Mouse (Mus musculus): ENCODE results near the gene Prkg1. TPM values are rescaled to one million over a fixed set of nuclear protein-coding genes. Genes with fewer than 3 reads are reported as not detected.
"Not testable (repeated sequence)": the region's sequence is repeated elsewhere in the genome, so short reads cannot be mapped to it uniquely, and the experiment has no call there.

Gene Prkg1
- polyA plus RNA-seq, 1 experiment from 2014 or later, result 2.2 TPM

DNA sequence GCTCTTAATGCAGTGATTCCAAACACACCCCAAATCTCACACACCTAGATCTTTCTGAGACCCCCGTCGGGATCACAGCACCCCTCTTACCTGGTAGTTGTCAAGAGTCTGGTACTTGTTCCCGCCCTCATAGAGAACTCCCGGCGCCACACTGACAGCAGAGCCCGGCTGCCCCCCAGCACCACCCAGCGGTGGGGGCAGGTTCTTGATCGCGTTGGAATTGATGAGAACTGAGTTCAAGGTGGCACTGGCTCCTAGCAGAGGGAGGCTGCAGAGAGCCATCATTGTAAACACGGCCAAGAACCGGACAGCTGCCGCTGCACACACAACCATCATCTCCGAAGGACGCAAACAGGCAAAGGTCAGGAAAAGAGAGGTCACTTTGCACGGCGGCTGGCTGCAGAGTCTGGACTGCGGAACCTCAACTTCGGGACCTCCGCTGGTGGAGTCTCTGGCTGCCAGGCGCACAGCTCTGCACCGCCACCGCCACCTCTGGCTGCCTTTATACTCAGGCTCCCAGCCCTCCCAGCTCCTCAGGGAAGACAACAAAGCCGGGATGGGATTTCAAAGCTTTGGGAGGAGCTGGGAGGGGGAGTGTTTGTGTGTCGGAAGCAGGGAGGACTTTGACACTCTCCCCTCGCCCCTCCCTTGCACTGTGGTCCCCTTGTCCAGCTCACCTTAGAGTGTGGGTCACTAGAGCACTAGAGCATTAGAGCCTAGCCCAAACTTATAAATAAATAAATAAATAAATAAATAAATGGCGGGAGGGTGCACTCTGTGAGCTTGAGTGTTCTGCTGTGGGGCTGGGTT, 1215.6 kb downstream of the Prkg1 start, which contains the start of gene Dkk1:
Gene Dkk1 (minus strand): TSS at position 622 of the 810 bp plus-strand sequence.
- 1% methylated on average over 26 of the region's 26 CpGs for WGBS
- Histone ChIP-seq H3K27me3 (replicated peaks; ENCODE audit: control insufficient read depth, insufficient read depth, low read length) (peaks cover 47% of the 10 kb centered on the region), H3K36me3 (ENCODE audit: control insufficient read depth, insufficient read depth, low read length) (no peaks in the 10 kb centered on the region)

DNA sequence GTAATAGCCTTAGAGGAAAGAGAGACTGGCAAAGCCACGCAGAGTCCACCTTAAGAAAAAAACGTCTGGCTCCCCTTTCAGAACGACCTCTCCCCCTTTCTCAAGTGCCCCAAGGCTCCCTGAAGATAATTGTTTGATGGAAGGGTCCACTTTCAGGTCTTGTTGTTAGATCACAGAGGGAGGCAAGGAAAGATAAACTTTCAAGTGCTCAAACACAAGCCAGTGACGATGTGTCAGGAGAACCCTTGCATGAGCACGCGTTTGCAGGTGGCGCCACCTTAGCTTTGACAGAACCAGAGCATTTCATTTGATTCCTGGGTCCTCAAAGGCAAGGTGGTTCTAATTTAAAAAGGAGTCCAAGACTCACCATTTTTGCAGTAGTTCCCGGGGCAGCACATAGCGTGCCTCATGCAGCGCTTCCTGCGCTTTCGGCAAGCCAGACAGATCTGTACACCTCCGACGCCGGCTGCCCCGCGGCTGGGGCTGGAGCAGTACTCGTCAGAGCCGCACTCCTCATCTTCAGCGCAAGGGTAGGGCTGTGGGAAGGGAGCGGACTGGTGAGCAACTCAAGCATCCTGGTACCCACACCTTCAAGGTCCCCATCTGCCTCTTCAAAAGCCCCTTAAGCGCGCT, 1216.3 kb downstream of the Prkg1 start:
- H3K27me3 ChIP-seq (replicated peaks; ENCODE audit: control insufficient read depth, insufficient read depth, low read length), result peaks cover 47% of the 10 kb centered on the region
- peak overlapping the region; percentile 60 for H3K4me2 ChIP-seq
- H3K9ac ChIP-seq (ENCODE audit: low read depth, low read length), result 0 out of 2 replicates have a peak overlapping the region, but pooled peaks have one; percentile 20
- DNase-seq (ENCODE audit: low spot score) (peak; percentile 35), ATAC-seq (replicated peaks; ENCODE audit: low FRiP score) (no peak)
- 3% methylated on average over 23 of the region's 23 CpGs for WGBS
- H3K4me3 ChIP-seq (ENCODE audit: low read depth, low read length), result peak overlapping the region; percentile 43
- H3K36me3 ChIP-seq (ENCODE audit: control insufficient read depth, insufficient read depth, low read length), result no peaks in the 10 kb centered on the region
- no peaks in the 10 kb centered on the region for H3K4me1 ChIP-seq (replicated peaks; ENCODE audit: control insufficient read depth, insufficient read depth, low read length)
- no peak overlapping the region for H3K27ac ChIP-seq (ENCODE audit: low read depth, low read length)
- no peaks in the 10 kb centered on the region for H3K9me3 ChIP-seq (ENCODE audit: control insufficient read depth, low read length)

More for the DNA sequence above, 1215.6 kb downstream of the Prkg1 start, which contains the start of gene Dkk1:
- DNase-seq (ENCODE audit: low spot score) (peak; percentile 53), ATAC-seq (replicated peaks; ENCODE audit: low FRiP score) (0 out of 2 replicates have a peak, but pooled peaks have one; percentile 31)
- Histone ChIP-seq H3K27ac (ENCODE audit: low read depth, low read length) (no peak within 1 kb of the TSS), H3K4me1 (replicated peaks; ENCODE audit: control insufficient read depth, insufficient read depth, low read length) (no peaks in the 10 kb centered on the region), H3K4me3 (ENCODE audit: low read depth, low read length) (peak within 1 kb of the TSS; percentile 43), H3K4me2 (peak within 1 kb of the TSS; percentile 60), H3K9ac (ENCODE audit: low read depth, low read length) (peak within 1 kb of the TSS; percentile 20; the same call in 1 of the 2 replicates), H3K9me3 (ENCODE audit: control insufficient read depth, low read length) (no peaks in the 10 kb centered on the region)

DNA sequence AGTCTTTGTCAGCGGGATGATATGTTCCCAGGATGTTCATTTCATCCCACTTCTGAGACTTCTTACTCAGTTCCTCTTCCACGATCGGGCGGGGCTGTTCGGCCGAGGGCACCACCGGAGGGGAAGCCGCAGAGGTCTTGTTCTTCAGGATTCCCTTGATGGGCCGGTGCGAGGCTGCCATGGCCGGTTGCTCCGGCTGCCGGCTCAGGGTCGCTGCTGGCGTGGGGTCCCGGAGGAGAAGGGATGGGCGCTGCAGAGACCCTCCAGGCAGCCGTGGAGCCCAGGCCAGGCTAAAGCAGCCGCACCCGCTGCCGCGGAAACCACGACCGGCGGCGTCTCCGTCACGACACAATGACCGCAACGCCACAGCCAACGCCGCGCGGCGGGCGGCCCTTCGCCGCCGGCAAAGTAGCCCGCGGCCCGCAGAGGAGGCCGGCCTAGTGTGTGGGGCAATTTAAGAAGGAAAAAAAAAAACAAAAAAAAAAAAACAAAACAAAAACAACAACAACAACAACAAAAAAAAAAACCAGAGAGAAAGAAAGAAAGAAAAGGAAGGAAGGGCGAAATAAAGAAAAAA, 1225.4 kb downstream of the Prkg1 start:
- Histone ChIP-seq H3K27me3 (replicated peaks; ENCODE audit: control insufficient read depth, insufficient read depth, low read length) (peaks cover 16% of the 10 kb centered on the region), H3K4me3 (ENCODE audit: low read depth, low read length) (peak overlapping the region; percentile 33), H3K4me2 (peak overlapping the region; percentile 60)
- DNase-seq (ENCODE audit: low spot score); H3K4me1 ChIP-seq (replicated peaks; ENCODE audit: control insufficient read depth, insufficient read depth, low read length); H3K9me3 ChIP-seq (ENCODE audit: control insufficient read depth, low read length); ATAC-seq (replicated peaks; ENCODE audit: low FRiP score); H3K36me3 ChIP-seq (ENCODE audit: control insufficient read depth, insufficient read depth, low read length); H3K9ac ChIP-seq (ENCODE audit: low read depth, low read length); H3K27ac ChIP-seq (ENCODE audit: low read depth, low read length): not testable (repeated sequence)
- WGBS, result 2% methylated on average over 44 of the region's 44 CpGs

DNA sequence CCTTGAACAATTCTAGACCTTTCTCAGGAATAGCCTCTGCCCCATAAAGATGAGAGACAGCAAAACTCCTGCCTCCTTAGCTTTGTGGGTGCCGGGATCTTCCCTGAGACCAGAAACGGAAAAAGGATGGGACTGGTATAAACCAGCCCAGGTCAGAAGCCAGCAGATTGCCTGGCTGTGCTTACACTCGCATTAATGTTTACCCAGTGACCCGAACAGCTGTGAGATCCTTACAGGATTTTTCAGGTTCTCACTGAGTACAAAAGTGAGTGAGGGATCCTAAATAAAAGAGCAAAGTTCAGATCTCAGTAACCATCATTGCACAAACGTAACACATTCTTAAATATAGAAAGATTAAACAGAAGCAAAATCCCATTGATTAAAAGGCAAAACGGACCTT, 1248.1 kb downstream of the Prkg1 start:
- no peaks in the 10 kb centered on the region for H3K4me1 ChIP-seq (replicated peaks; ENCODE audit: control insufficient read depth, insufficient read depth, low read length)
- no peak overlapping the region for H3K9ac ChIP-seq (ENCODE audit: low read depth, low read length)
- DNase-seq (ENCODE audit: low spot score), result no peak
- no peaks in the 10 kb centered on the region for H3K27me3 ChIP-seq (replicated peaks; ENCODE audit: control insufficient read depth, insufficient read depth, low read length)
- H3K4me3 ChIP-seq (ENCODE audit: low read depth, low read length), result no peak overlapping the region
- no peaks in the 10 kb centered on the region for H3K36me3 ChIP-seq (ENCODE audit: control insufficient read depth, insufficient read depth, low read length)
- 52% methylated on average over 6 of the region's 6 CpGs for WGBS
- no peak overlapping the region for H3K27ac ChIP-seq (ENCODE audit: low read depth, low read length)
- H3K9me3 ChIP-seq (ENCODE audit: control insufficient read depth, low read length), result no peaks in the 10 kb centered on the region
- no peak overlapping the region for H3K4me2 ChIP-seq
- ATAC-seq (replicated peaks; ENCODE audit: low FRiP score), result no peak

Other genes starting within 250 kb of the Prkg1 start
- 10.9 and 11.1 TPM in 2 replicates for gene A1cf, start 103.7 kb upstream of the Prkg1 start, polyA plus RNA-seq (2014; fragmentation: Nextera tagmentation; extraction: Ambion mirVana)

All from liver, embryonic 11.5 days (tissue).